Mouse (Mus musculus) liver, embryonic 14.5 days (tissue): ENCODE results near the gene Dennd1a. TPM values are rescaled to one million over a fixed set of nuclear protein-coding genes. Genes with fewer than 3 reads are reported as not detected.

Experiments used
- ATAC-seq: fragments of 200-750 bp; cut with Nextera tagmentation; 2 replicates; pipeline ENCODE4 v1.8.0; 2017; ENCODE audit warnings: moderate number of reproducible peaks, mild to moderate bottlenecking, moderate library complexity; ENCODE audit not compliant: insufficient read depth
- DNase-seq, 3 experiments: peaks; one replicate each; pipeline ENCODE4 v3.0.0-alpha.2; 2012 to 2013; ENCODE audit warnings: low read depth in 3 of 3, low spot score in 3 of 3
- H3K27ac ChIP-seq: fragments of 300-500 bp; sonication (generic); 2 replicates; pipeline ENCODE4 v1.5.1; 2014; ENCODE audit warnings: moderate library complexity, mild to moderate bottlenecking, control low read depth, inconsistent platforms
- H3K27me3 ChIP-seq: fragments of 300-500 bp; sonication (generic); 2 replicates; pipeline ENCODE4 v1.6.1; 2014; ENCODE audit warnings: mild to moderate bottlenecking, low read length, moderate library complexity; ENCODE audit not compliant: control insufficient read depth, insufficient read depth
- H3K36me3 ChIP-seq: fragments of 300-500 bp; sonication (generic); replicated peaks from 2 replicates; pipeline ENCODE4 v1.6.1; 2014; ENCODE audit warnings: low read depth; ENCODE audit not compliant: control insufficient read depth, insufficient read depth
- H3K4me1 ChIP-seq, 2 experiments: fragments of 200-500 bp in 1 of 2; fragments of 300-500 bp in 1 of 2; sonication (generic) in 1 of 2; replicated peaks; 2 replicates each; pipeline ENCODE4 v1.6.1; 2012 to 2014; ENCODE audit warnings: antibody characterized with exemption in 1 of 2, inconsistent platforms in 1 of 2, low read length in 1 of 2; ENCODE audit not compliant: control insufficient read depth in 2 of 2, insufficient read depth in 2 of 2
- H3K4me2 ChIP-seq: fragments of 300-500 bp; sonication (generic); 2 replicates; pipeline ENCODE4 v1.6.1; 2014; ENCODE audit warnings: low read depth, mild to moderate bottlenecking, control low read depth, moderate library complexity
- H3K4me3 ChIP-seq, 2 experiments: fragments of 200-500 bp in 1 of 2; fragments of 300-500 bp in 1 of 2; sonication (generic) in 1 of 2; 2 replicates each; pipeline ENCODE4 v1.5.1; 2012 to 2014; ENCODE audit warnings: low read depth in 2 of 2, low read length in 2 of 2, mild to moderate bottlenecking in 2 of 2, control low read depth in 1 of 2, inconsistent platforms in 1 of 2, moderate library complexity in 1 of 2; ENCODE audit not compliant: insufficient read depth in 1 of 2
- H3K9ac ChIP-seq: fragments of 300-500 bp; sonication (generic); replicated peaks from 2 replicates; pipeline ENCODE4 v1.6.1; 2014; ENCODE audit warnings: mild to moderate bottlenecking, control low read depth, moderate library complexity
- H3K9me3 ChIP-seq: fragments of 300-500 bp; sonication (generic); 2 replicates; pipeline ENCODE4 v1.6.1; 2016; ENCODE audit warnings: low read length, mixed read lengths; ENCODE audit not compliant: control insufficient read depth
- CTCF ChIP-seq: IDR thresholded peaks from 2 replicates; pipeline ENCODE4 v1.5.1; 2016; ENCODE audit warnings: antibody characterized with exemption, low read depth, control low read depth
- EP300 ChIP-seq: IDR thresholded peaks from 2 replicates; pipeline ENCODE4 v1.6.1; 2016; ENCODE audit warnings: antibody characterized with exemption, low read depth
- WGBS: fragments of 180-500 bp; shearing (Covaris S2); extraction: QIAGEN DNeasy Blood & Tissue Kit; methylation state at CpG from one replicate; pipeline ENCODE4 v1.1.7; 2014; ENCODE audit not compliant: insufficient replicate concordance; 5-methylcytosine and 5-hydroxymethylcytosine counted together
- polyA plus RNA-seq, 2 experiments: library from polyadenylated mRNA; depleted of rRNA in 1 of 2; stranded (reverse) in 1 of 2; unstranded in 1 of 2; fragments of >200 nt; fragmentation: Nextera tagmentation in 1 of 2; extraction: Ambion mirVana in 1 of 2; gene quantifications; 2 replicates each; pipeline versions ENCODE4 v1.2.1 to v1.2.3; 2012 to 2014

Dennd1a gene
- polyA plus RNA-seq, 2 experiments = 5.5 to 6.5 TPM

DNA sequence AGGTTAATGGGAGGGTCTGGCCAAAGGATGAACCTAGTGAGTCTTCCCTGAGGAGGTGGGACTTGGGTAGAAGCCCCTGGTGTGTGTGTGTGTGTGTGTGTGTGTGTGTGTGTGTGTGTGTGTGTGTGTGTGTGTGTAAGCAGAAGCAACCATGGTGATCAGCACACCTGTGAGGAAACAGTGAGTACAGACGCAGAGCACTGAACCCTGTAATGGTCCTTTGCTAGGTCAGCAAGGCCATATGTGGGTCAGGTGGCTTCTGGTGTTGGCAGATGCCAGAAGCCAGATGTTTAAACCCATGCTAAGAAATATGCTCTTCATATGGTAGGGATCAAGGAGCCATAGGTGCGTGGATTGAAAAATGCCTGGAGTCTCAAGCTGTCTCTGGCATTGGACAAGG lies 522.7 kb downstream of the Dennd1a start:
- no peak overlapping the region for H3K27ac ChIP-seq
- H3K4me2 ChIP-seq = no peak overlapping the region
- H3K9ac ChIP-seq = no peak overlapping the region
- no peaks in the 10 kb centered on the region for H3K27me3 ChIP-seq
- no peak for DNase-seq
- 64% methylated on average over 2 of the region's 2 CpGs for WGBS
- ATAC-seq = no peak
- H3K4me3 ChIP-seq = no peak overlapping the region
- no peak for TF ChIP-seq CTCF
- no peak for TF ChIP-seq EP300
- no peaks in the 10 kb centered on the region for H3K9me3 ChIP-seq
- no peaks in the 10 kb centered on the region for H3K36me3 ChIP-seq
- H3K4me1 ChIP-seq = peaks cover 0 to 4% of the 10 kb centered on the region in 2 experiments; a peak in 1 of 4 replicates

DNA sequence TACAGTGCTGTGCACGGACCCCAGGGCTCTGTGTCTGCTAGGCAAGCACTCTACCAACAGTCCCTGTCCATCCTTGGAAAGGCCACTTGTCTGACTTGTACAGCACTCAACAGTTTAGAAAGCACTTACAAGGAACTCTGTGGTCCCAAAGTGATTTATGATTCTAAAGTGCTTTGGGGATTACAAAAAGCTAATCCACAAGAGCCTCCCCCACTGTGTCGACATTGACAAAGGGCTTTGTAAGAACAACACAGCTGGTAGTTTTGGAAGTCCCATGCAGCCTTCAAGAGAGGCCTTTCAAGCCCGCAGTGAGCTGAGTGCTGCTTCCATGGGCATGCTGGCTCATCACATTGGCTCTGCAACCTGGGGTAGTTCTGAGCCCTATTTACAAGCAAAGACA lies 523.6 kb downstream of the Dennd1a start:
- Histone ChIP-seq H3K36me3 (no peaks in the 10 kb centered on the region), H3K4me3 (no peak overlapping the region), H3K4me2 (no peak overlapping the region), H3K4me1 (peaks cover 0 to 6% of the 10 kb centered on the region in 2 experiments; a peak in 1 of 4 replicates), H3K9ac (no peak overlapping the region), H3K9me3 (no peaks in the 10 kb centered on the region), H3K27ac (no peak overlapping the region), H3K27me3 (no peaks in the 10 kb centered on the region)
- no peak for TF ChIP-seq CTCF
- TF ChIP-seq EP300 = no peak
- ATAC-seq (no peak), DNase-seq (no peak)
- 43% methylated on average over 3 of the region's 3 CpGs for WGBS

DNA sequence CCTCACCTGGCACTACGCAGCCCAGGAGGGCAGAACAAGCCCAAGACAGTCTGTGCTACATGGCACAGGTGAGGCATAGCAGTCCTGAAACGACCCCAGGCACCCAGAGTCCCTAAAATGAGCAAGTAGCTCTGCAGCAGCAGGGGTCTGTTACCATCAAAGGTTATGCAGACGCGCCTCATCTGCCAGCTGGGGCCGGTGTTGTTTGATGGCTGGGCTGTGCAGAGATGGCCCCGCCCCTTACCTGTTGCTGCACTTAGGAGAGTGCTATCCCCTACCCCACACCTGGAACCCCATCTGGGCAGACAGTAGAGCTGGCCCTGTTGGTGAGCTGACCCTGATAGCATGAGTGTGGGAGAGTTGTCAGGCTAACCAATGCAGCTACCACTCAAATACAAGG lies 526.6 kb downstream of the Dennd1a start:
- H3K9me3 ChIP-seq = no peaks in the 10 kb centered on the region
- ATAC-seq = no peak
- no peaks in the 10 kb centered on the region for H3K27me3 ChIP-seq
- no peak overlapping the region for H3K4me3 ChIP-seq
- no peak overlapping the region for H3K9ac ChIP-seq
- no peak for DNase-seq
- H3K27ac ChIP-seq = no peak overlapping the region
- H3K4me2 ChIP-seq = no peak overlapping the region
- no peak for TF ChIP-seq CTCF
- no peak for TF ChIP-seq EP300
- H3K36me3 ChIP-seq = no peaks in the 10 kb centered on the region
- 62% methylated on average over 6 of the region's 6 CpGs for WGBS
- H3K4me1 ChIP-seq = peaks cover 0 to 5% of the 10 kb centered on the region in 2 experiments; a peak in 2 of 4 replicates

DNA sequence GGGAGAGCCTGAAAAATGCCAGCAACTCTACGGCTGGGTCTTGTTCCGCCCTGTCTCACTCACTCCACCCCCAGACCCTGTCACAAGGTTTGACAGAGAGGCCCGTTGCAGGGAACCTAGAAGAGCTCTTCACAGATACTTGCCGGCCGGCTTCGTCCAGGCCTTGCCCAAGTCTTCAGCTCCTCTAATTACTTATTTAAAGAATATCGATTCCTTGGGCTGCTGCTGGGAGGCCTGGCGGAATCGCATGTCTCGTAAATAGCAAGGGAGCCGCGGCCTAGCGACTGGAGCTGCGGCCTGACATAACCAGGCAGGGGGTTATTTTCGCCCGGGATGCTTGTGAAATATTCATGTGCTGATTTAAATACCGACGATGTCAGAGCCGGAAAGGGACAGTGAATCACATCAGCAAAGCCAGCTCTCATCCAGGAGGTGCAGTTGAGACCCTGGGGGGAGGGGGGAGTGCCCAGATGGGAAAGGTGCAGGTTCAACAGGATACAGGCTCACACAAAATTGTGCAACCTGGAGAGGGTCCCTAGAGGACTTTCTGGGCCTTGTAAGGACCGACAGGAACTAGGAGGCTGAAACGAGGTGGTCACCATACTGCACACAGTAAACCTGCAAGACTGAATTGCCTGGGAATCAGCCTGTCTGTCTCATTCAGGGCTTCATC lies 528.7 kb downstream of the Dennd1a start:
- no peak overlapping the region for H3K27ac ChIP-seq
- no peaks in the 10 kb centered on the region for H3K9me3 ChIP-seq
- H3K9ac ChIP-seq = no peak overlapping the region
- H3K4me2 ChIP-seq = no peak overlapping the region; the same call in 1 of the 2 replicates
- DNase-seq (no peak), ATAC-seq (no peak)
- H3K4me3 ChIP-seq = no peak overlapping the region
- WGBS = 37% methylated on average over 21 of the region's 21 CpGs
- TF ChIP-seq CTCF (no peak), EP300 (no peak)
- no peaks in the 10 kb centered on the region for H3K36me3 ChIP-seq
- no peaks in the 10 kb centered on the region for H3K27me3 ChIP-seq
- H3K4me1 ChIP-seq = peaks cover 0 to 3% of the 10 kb centered on the region in 2 experiments; a peak in 1 of 4 replicates

DNA sequence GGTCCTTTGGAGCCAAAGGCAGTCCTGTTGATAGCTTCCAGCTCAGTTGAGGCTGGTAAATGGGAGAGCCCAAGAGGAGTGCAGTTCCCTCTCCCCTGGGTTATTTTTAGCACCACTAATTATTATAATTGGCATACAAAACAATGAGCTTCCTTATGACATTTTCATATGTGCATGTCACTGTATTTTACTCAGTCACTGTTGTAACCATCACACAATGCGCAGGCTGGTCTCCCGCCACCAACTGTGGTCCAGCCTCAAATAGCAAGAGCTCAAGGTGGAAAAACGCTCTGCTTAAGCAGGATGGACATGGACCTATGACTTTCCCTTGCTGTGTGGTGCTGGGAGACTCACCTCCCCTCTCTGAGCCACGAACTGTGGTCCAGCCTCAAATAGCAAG lies 529.4 kb downstream of the Dennd1a start:
- ATAC-seq = no peak
- no peaks in the 10 kb centered on the region for H3K9me3 ChIP-seq
- 61% methylated on average over 4 of the region's 4 CpGs for WGBS
- no peak overlapping the region for H3K4me3 ChIP-seq
- H3K27ac ChIP-seq = no peak overlapping the region
- no peak overlapping the region for H3K4me2 ChIP-seq
- DNase-seq = no peak
- H3K27me3 ChIP-seq = no peaks in the 10 kb centered on the region
- no peak overlapping the region for H3K9ac ChIP-seq
- peaks cover 0 to 3% of the 10 kb centered on the region in 2 experiments; a peak in 1 of 4 replicates for H3K4me1 ChIP-seq
- TF ChIP-seq CTCF = no peak
- no peak for TF ChIP-seq EP300
- no peaks in the 10 kb centered on the region for H3K36me3 ChIP-seq
